Mouse (Mus musculus) liver, postnatal 0 days (tissue): ENCODE measurements at regions not wholly inside any gene's neighbourhood (a gene's known extent, or its start where the extent isn't known, plus 50 kb on each side); places are given as distances from the start of the nearest gene placed in this dataset.

Experiments
- CTCF ChIP-seq: sonication (generic); IDR thresholded peaks from 2 replicates; pipeline ENCODE4 v1.5.1; 2016; ENCODE audit warnings: antibody characterized with exemption, low read depth
- EP300 ChIP-seq: IDR thresholded peaks from 2 replicates; pipeline ENCODE4 v1.6.1; 2016; ENCODE audit warnings: antibody characterized with exemption, low read depth, mild to moderate bottlenecking

DNA sequence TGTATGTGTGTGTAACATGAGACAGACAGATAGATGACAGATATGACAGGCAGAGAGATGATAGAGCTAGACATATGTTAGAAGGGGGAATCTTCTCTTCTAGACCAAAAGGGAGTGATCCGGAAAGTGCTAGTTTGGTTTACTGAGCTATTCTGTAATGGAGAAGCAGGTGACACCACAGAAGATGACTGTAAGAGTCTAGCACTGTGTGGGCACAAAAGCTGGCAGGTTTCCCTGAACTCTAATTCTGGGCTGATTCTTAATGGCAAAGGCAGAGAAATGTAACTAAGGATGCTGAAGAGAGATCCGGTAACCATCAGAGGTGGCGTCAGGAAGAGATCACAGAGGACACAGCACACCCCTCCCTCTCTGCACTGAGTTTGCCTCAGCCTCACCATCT, 136.2 kb downstream of the Gm815 start:
- TF ChIP-seq EP300 (no peak), CTCF (no peak)
